Mouse (Mus musculus) megakaryocyte, embryonic 14.5 days (primary cell): ENCODE measurements around the gene Zfp628.

Experiments
- FLI1 ChIP-seq: IDR thresholded peaks from 2 replicates; pipeline ENCODE4 v1.6.1; 2012; ENCODE audit warnings: low read length, inconsistent platforms, mixed read lengths
- GATA1 ChIP-seq: IDR thresholded peaks from 3 replicates; pipeline ENCODE4 v1.6.1; 2012; ENCODE audit warnings: mixed read lengths, low read length, inconsistent platforms, borderline replicate concordance

DNA sequence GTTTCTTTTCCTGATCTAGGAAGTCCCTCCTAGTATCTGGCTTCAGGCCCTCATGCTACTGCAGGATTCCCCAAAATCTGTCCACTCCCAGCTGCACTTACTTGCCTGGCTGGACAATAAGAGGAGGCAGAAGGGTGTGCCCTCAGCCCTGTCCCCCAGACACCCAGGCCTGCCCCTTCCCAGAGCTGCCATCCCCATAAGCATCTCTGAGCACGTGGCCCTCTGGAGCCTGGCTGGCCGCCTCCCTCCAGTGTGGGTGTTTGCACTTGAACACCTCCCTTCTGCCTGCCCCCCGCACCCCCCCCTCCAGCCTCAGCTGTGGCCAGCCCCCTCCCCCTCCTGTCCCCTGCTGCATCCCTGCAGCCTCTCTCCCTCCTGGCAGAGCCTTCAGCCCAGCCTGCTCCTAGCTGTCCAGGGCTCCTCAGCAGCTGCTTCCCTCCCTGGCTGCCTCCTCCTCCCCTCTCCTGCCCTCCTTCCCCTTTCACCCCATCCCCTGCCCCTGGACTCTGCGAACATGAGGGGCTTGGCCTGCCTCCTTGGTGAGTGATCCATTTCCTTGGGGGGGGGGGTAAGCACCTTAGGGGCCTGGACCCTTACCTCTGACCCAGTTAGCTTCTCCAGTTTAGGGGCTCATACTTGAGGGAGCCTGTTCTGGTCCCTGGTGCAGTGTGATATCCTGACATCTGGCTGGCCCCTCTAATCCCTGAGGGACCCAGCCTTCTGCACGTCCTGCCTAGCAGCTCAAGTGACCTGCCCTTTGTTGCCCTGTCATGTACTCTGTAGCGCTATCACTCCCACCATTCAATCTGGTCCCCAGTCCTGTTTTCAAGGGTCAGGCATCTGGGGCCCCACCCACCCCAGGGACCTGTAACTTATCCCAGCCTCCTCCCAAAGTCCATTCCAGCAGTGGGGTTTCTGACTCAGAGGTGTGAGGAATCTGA, 10.7 kb downstream of the Zfp628 start, which contains the start of gene Ssc5d:
- TF ChIP-seq GATA1, result no peak
- no peak for TF ChIP-seq FLI1
